Mouse (Mus musculus): ENCODE results near the gene Ift122.

- TF ChIP-seq CTCF (IDR thresholded peaks at IDR 0.05; ENCODE audit: control insufficient read depth, insufficient read depth, low read length) (no peak), POLR2A (IDR thresholded peaks at IDR 0.05; ENCODE audit: borderline replicate concordance, control insufficient read depth, low read depth, low read length) (no peak)
Measured at GRCm38 (mm10) chr6:115938011-115938410, 84.7 kb downstream of the Ift122 start.
